Mouse (Mus musculus) MEL (cell line): ENCODE measurements around the gene Sez6l. TPM values are rescaled to one million over a fixed set of nuclear protein-coding genes. Genes with fewer than 3 reads are reported as not detected.

Experiments
- DNase-seq: peaks from one replicate; pipeline ENCODE4 v3.0.0; 2011; ENCODE audit warnings: low read depth, low spot score
- H3K27ac ChIP-seq: 2 replicates; pipeline ENCODE4 v1.5.1; 2012; ENCODE audit warnings: low read depth, mild to moderate bottlenecking, control low read depth, low read length, moderate library complexity; ENCODE audit not compliant: control insufficient read depth
- H3K27me3 ChIP-seq, 2 experiments: fragments of 150-350 bp in 1 of 2; sonication (generic) in 1 of 2; 2 replicates each; pipeline ENCODE4 v1.6.1; 2012; ENCODE audit warnings: low read length in 2 of 2, mild to moderate bottlenecking in 2 of 2, improper control_type of control experiment in 1 of 2, moderate library complexity in 1 of 2; ENCODE audit not compliant: insufficient read depth in 2 of 2, control insufficient read depth in 1 of 2
- H3K36me3 ChIP-seq, 2 experiments: 2 replicates each; pipeline ENCODE4 v1.6.1; 2012 to 2014; ENCODE audit warnings: low read length in 2 of 2, improper control_type of control experiment in 1 of 2, inconsistent platforms in 1 of 2, mild to moderate bottlenecking in 1 of 2; ENCODE audit not compliant: insufficient read depth in 2 of 2, control insufficient read depth in 1 of 2
- H3K4me1 ChIP-seq, 2 experiments: fragments of 150-350 bp in 1 of 2; sonication (generic) in 1 of 2; 2 replicates each; pipeline ENCODE4 v1.6.1; 2012; ENCODE audit warnings: low read length in 2 of 2, improper control_type of control experiment in 1 of 2, mild to moderate bottlenecking in 1 of 2; ENCODE audit not compliant: insufficient read depth in 2 of 2, control insufficient read depth in 1 of 2
- H3K4me3 ChIP-seq, 2 experiments: fragments of 150-350 bp in 1 of 2; sonication (generic) in 1 of 2; 2 replicates each; pipeline ENCODE4 v1.5.1; 2012; ENCODE audit warnings: low read depth in 2 of 2, low read length in 2 of 2, mild to moderate bottlenecking in 2 of 2, moderate library complexity in 2 of 2, control low read depth in 1 of 2, improper control_type of control experiment in 1 of 2; ENCODE audit not compliant: control insufficient read depth in 1 of 2, insufficient read depth in 1 of 2
- H3K79me2 ChIP-seq: 2 replicates; pipeline ENCODE4 v1.6.1; 2012; ENCODE audit warnings: mild to moderate bottlenecking, low read length, moderate library complexity; ENCODE audit not compliant: control insufficient read depth, poor library complexity, insufficient read depth
- H3K9ac ChIP-seq: 2 replicates; pipeline ENCODE4 v1.6.1; 2012; ENCODE audit warnings: low read depth, mild to moderate bottlenecking, control low read depth, low read length, moderate library complexity; ENCODE audit not compliant: control insufficient read depth, poor library complexity, severe bottlenecking
- H3K9me3 ChIP-seq: fragments of 150-350 bp; sonication (generic); replicated peaks from 2 replicates; pipeline ENCODE4 v1.6.1; 2012; ENCODE audit warnings: mild to moderate bottlenecking, low read length, improper control_type of control experiment, moderate library complexity; ENCODE audit not compliant: insufficient read depth
- BHLHE40 ChIP-seq: IDR thresholded peaks from 2 replicates; pipeline ENCODE4 v1.6.1; 2012; ENCODE audit warnings: low read depth, mild to moderate bottlenecking, inconsistent platforms, low read length, improper control_type of control experiment, borderline replicate concordance
- CHD1 ChIP-seq: IDR thresholded peaks from 2 replicates; pipeline ENCODE4 v1.6.1; 2012; ENCODE audit warnings: low read depth, mild to moderate bottlenecking, inconsistent platforms, low read length, improper control_type of control experiment
- CHD2 ChIP-seq: IDR thresholded peaks from 2 replicates; pipeline ENCODE4 v1.6.1; 2011; ENCODE audit warnings: low read length, improper control_type of control experiment
- CTCF ChIP-seq, 3 experiments: IDR thresholded peaks in 2 of 3; conservative IDR thresholded peaks in 1 of 3; 2 replicates each; pipeline ENCODE4 v1.5.1; 2011 to 2012; ENCODE audit warnings: low read length in 3 of 3, low read depth in 2 of 3, mild to moderate bottlenecking in 2 of 3, improper control_type of control experiment in 1 of 3, inconsistent platforms in 1 of 3, mixed read lengths in 1 of 3, moderate library complexity in 1 of 3; ENCODE audit not compliant: control insufficient read depth in 1 of 3, insufficient read depth in 1 of 3, poor library complexity in 1 of 3, severe bottlenecking in 1 of 3
- E2F4 ChIP-seq: IDR thresholded peaks from 2 replicates; pipeline ENCODE4 v1.6.1; 2011; ENCODE audit warnings: low read depth, low read length, improper control_type of control experiment, borderline replicate concordance
- ELF1 ChIP-seq: IDR thresholded peaks from 2 replicates; pipeline ENCODE4 v1.6.1; 2014; ENCODE audit warnings: low read depth, mild to moderate bottlenecking, inconsistent platforms, low read length, improper control_type of control experiment, moderate library complexity
- EP300 ChIP-seq, 2 experiments: IDR thresholded peaks; 2 replicates each; pipeline ENCODE4 v1.6.1; 2011; ENCODE audit warnings: improper control_type of control experiment in 2 of 2, low read length in 2 of 2, low read depth in 1 of 2, mild to moderate bottlenecking in 1 of 2
- JUND ChIP-seq: IDR thresholded peaks from 2 replicates; pipeline ENCODE4 v1.6.1; 2011; ENCODE audit warnings: low read depth, mild to moderate bottlenecking, improper control_type of control experiment, low read length
- MAX ChIP-seq: IDR thresholded peaks from 2 replicates; pipeline ENCODE4 v1.6.1; 2011; ENCODE audit warnings: low read length, improper control_type of control experiment
- MEF2A ChIP-seq: IDR thresholded peaks from 2 replicates; pipeline ENCODE4 v1.6.1; 2014; ENCODE audit warnings: low read depth, mild to moderate bottlenecking, inconsistent platforms, low read length, improper control_type of control experiment; ENCODE audit not compliant: poor library complexity, insufficient replicate concordance, severe bottlenecking; ENCODE audit errors: extremely low read depth
- MYB ChIP-seq: IDR thresholded peaks from 2 replicates; pipeline ENCODE4 v1.6.1; 2011; ENCODE audit warnings: mild to moderate bottlenecking, low read depth, low read length, improper control_type of control experiment
- NELFE ChIP-seq: IDR thresholded peaks from 2 replicates; pipeline ENCODE4 v1.6.1; 2011; ENCODE audit warnings: low read depth, low read length, improper control_type of control experiment
- NRF1 ChIP-seq: IDR thresholded peaks from 2 replicates; pipeline ENCODE4 v1.6.1; 2014; ENCODE audit warnings: low read depth, mild to moderate bottlenecking, inconsistent platforms, low read length, improper control_type of control experiment, moderate library complexity; ENCODE audit not compliant: poor library complexity, insufficient read depth, severe bottlenecking
- POLR2A ChIP-seq, 2 experiments: IDR thresholded peaks; 2 replicates each; pipeline ENCODE4 v1.6.1; 2011 to 2012; ENCODE audit warnings: low read length in 2 of 2, mild to moderate bottlenecking in 2 of 2, control low read depth in 1 of 2, improper control_type of control experiment in 1 of 2, low read depth in 1 of 2, moderate library complexity in 1 of 2; ENCODE audit not compliant: control insufficient read depth in 1 of 2, insufficient read depth in 1 of 2, poor library complexity in 1 of 2
- POLR2AphosphoS5 ChIP-seq: IDR thresholded peaks from 2 replicates; pipeline ENCODE4 v1.6.1; 2012; ENCODE audit warnings: low read depth, borderline replicate concordance, mild to moderate bottlenecking, inconsistent platforms, low read length, moderate library complexity, mixed read lengths
- RAD21 ChIP-seq: IDR thresholded peaks from 2 replicates; pipeline ENCODE4 v1.6.1; 2011; ENCODE audit warnings: mild to moderate bottlenecking, low read depth, low read length, improper control_type of control experiment
- RCOR1 ChIP-seq: IDR thresholded peaks from 2 replicates; pipeline ENCODE4 v1.6.1; 2012; ENCODE audit warnings: low read depth, mild to moderate bottlenecking, inconsistent platforms, low read length, improper control_type of control experiment
- SMC3 ChIP-seq: IDR thresholded peaks from 2 replicates; pipeline ENCODE4 v1.6.1; 2011; ENCODE audit warnings: low read depth, low read length, improper control_type of control experiment
- TCF12 ChIP-seq: IDR thresholded peaks from 2 replicates; pipeline ENCODE4 v1.6.1; 2014; ENCODE audit warnings: low read depth, mild to moderate bottlenecking, inconsistent platforms, low read length, improper control_type of control experiment, moderate library complexity
- USF1 ChIP-seq: IDR thresholded peaks from 2 replicates; pipeline ENCODE4 v1.6.1; 2014; ENCODE audit warnings: low read depth, mild to moderate bottlenecking, inconsistent platforms, low read length, improper control_type of control experiment, moderate library complexity
- USF2 ChIP-seq, 2 experiments: IDR thresholded peaks; 2 replicates each; pipeline ENCODE4 v1.6.1; 2011 to 2012; ENCODE audit warnings: improper control_type of control experiment in 2 of 2, low read length in 2 of 2, borderline replicate concordance in 1 of 2, inconsistent platforms in 1 of 2, low read depth in 1 of 2, mild to moderate bottlenecking in 1 of 2; ENCODE audit not compliant: insufficient read depth in 1 of 2
- polyA plus RNA-seq, 2 experiments: library from polyadenylated mRNA; stranded (reverse) in 1 of 2; unstranded in 1 of 2; fragments of >175 nt in 1 of 2; fragments of >200 nt in 1 of 2; gene quantifications; 2 replicates each; pipeline versions ENCODE4 v1.2.1 to v1.2.4; 2012; ENCODE audit warnings: low replicate concordance in 2 of 2, low read depth in 1 of 2; ENCODE audit not compliant: insufficient read length in 2 of 2, insufficient read depth in 1 of 2, missing spikeins in 1 of 2
- total RNA-seq: library from RNA; depleted of rRNA; stranded (reverse); fragments of 300-350 nt; gene quantifications from 2 replicates; pipeline ENCODE4 v1.2.3, GENCODE M21; 2012

Gene Sez6l
- total and polyA plus RNA-seq, 3 experiments = not detected

- Histone ChIP-seq H3K79me2 (no peaks in the 10 kb centered on the region), H3K9me3 (no peaks in the 10 kb centered on the region), H3K9ac (no peak overlapping the region), H3K36me3 (no peaks in the 10 kb centered on the region), H3K4me1 (no peaks in the 10 kb centered on the region), H3K27ac (no peak overlapping the region), H3K27me3 (no peaks in the 10 kb centered on the region; a peak in 1 of 4 replicates), H3K4me3 (no peak overlapping the region)
- TF ChIP-seq BHLHE40 (no peak), MAX (no peak), NELFE (no peak)
- DNase-seq = no peak
Observed at GRCm38 (mm10) chr5:112509916-112510315, 67.1 kb downstream of the Sez6l start.

- Histone ChIP-seq H3K9ac (no peak overlapping the region), H3K36me3 (no peaks in the 10 kb centered on the region)
- TF ChIP-seq ELF1 (no peak), MAX (no peak), POLR2A (IDR thresholded peaks at IDR 0.05; ENCODE audit: control insufficient read depth in 1 of 2, insufficient read depth in 1 of 2, low read depth in 1 of 2, low read length in 2 of 2, poor library complexity in 1 of 2) (no peak), JUND (no peak), USF2 (IDR thresholded peaks at IDR 0.05; ENCODE audit: borderline replicate concordance in 1 of 2, insufficient read depth in 1 of 2, low read depth in 1 of 2, low read length in 2 of 2) (no peak), MYB (no peak), POLR2AphosphoS5 (no peak), RAD21 (no peak), CTCF (IDR thresholded peaks at IDR 0.05 in 2 of 3, conservative IDR thresholded peaks at IDR 0.05 in 1 of 3; ENCODE audit: control insufficient read depth in 1 of 3, insufficient read depth in 1 of 3, low read depth in 2 of 3, low read length in 3 of 3, poor library complexity in 1 of 3, severe bottlenecking in 1 of 3) (no peak), SMC3 (no peak), E2F4 (no peak), USF1 (no peak)
- TF ChIP-seq, all 39 proteins: peak for 0
- Histone ChIP-seq H3K27me3 (no peaks in the 10 kb centered on the region; a peak in 1 of 4 replicates), H3K79me2 (no peaks in the 10 kb centered on the region), H3K9me3 (no peaks in the 10 kb centered on the region), H3K27ac (no peak overlapping the region), H3K4me3 (no peak overlapping the region), H3K4me1 (no peaks in the 10 kb centered on the region)
- DNase-seq = no peak
Observed at GRCm38 (mm10) chr5:112505595-112505994, 71.4 kb downstream of the Sez6l start.

- no peak overlapping the region for H3K9ac ChIP-seq
- H3K27ac ChIP-seq = no peak overlapping the region
- no peaks in the 10 kb centered on the region for H3K9me3 ChIP-seq
- H3K36me3 ChIP-seq = no peaks in the 10 kb centered on the region
- H3K4me3 ChIP-seq = no peak overlapping the region
- no peak for TF ChIP-seq CTCF (IDR thresholded peaks at IDR 0.05 in 2 of 3, conservative IDR thresholded peaks at IDR 0.05 in 1 of 3; ENCODE audit: control insufficient read depth in 1 of 3, insufficient read depth in 1 of 3, low read depth in 2 of 3, low read length in 3 of 3, poor library complexity in 1 of 3, severe bottlenecking in 1 of 3)
- TF ChIP-seq USF2 (IDR thresholded peaks at IDR 0.05; ENCODE audit: borderline replicate concordance in 1 of 2, insufficient read depth in 1 of 2, low read depth in 1 of 2, low read length in 2 of 2) = no peak
- no peak for TF ChIP-seq SMC3
- no peak for TF ChIP-seq CHD1
- no peak for TF ChIP-seq NELFE
- TF ChIP-seq EP300 (IDR thresholded peaks at IDR 0.05; ENCODE audit: low read depth in 1 of 2, low read length in 2 of 2) = no peak
- TF ChIP-seq CHD2 = no peak
- no peak for TF ChIP-seq NRF1
- TF ChIP-seq RAD21 = no peak
- no peak for TF ChIP-seq RCOR1
- no peak for TF ChIP-seq E2F4
- no peak for TF ChIP-seq TCF12
- no peak for TF ChIP-seq MEF2A
- TF ChIP-seq, all 39 proteins: peak for 0
- no peaks in the 10 kb centered on the region for H3K27me3 ChIP-seq
- no peaks in the 10 kb centered on the region for H3K79me2 ChIP-seq
- DNase-seq = no peak
- no peaks in the 10 kb centered on the region for H3K4me1 ChIP-seq
Observed at GRCm38 (mm10) chr5:112501384-112501783, 75.6 kb downstream of the Sez6l start.
